Mouse (Mus musculus) MEL (cell line): Measurements from ENCODE around the gene Pitpnb. TPM values are rescaled to one million over a fixed set of nuclear protein-coding genes. Genes with fewer than 3 reads are reported as not detected.

Source experiments
- DNase-seq: peaks from one replicate; pipeline ENCODE4 v3.0.0; 2011; ENCODE audit warnings: low read depth, low spot score
- H3K27ac ChIP-seq: 2 replicates; pipeline ENCODE4 v1.5.1; 2012; ENCODE audit warnings: low read depth, mild to moderate bottlenecking, control low read depth, low read length, moderate library complexity; ENCODE audit not compliant: control insufficient read depth
- H3K27me3 ChIP-seq, 2 experiments: fragments of 150-350 bp in 1 of 2; sonication (generic) in 1 of 2; 2 replicates each; pipeline ENCODE4 v1.6.1; 2012; ENCODE audit warnings: low read length in 2 of 2, mild to moderate bottlenecking in 2 of 2, improper control_type of control experiment in 1 of 2, moderate library complexity in 1 of 2; ENCODE audit not compliant: insufficient read depth in 2 of 2, control insufficient read depth in 1 of 2
- H3K36me3 ChIP-seq, 2 experiments: 2 replicates each; pipeline ENCODE4 v1.6.1; 2012 to 2014; ENCODE audit warnings: low read length in 2 of 2, improper control_type of control experiment in 1 of 2, inconsistent platforms in 1 of 2, mild to moderate bottlenecking in 1 of 2; ENCODE audit not compliant: insufficient read depth in 2 of 2, control insufficient read depth in 1 of 2
- H3K4me1 ChIP-seq, 2 experiments: fragments of 150-350 bp in 1 of 2; sonication (generic) in 1 of 2; 2 replicates each; pipeline ENCODE4 v1.6.1; 2012; ENCODE audit warnings: low read length in 2 of 2, improper control_type of control experiment in 1 of 2, mild to moderate bottlenecking in 1 of 2; ENCODE audit not compliant: insufficient read depth in 2 of 2, control insufficient read depth in 1 of 2
- H3K4me3 ChIP-seq, 2 experiments: fragments of 150-350 bp in 1 of 2; sonication (generic) in 1 of 2; 2 replicates each; pipeline ENCODE4 v1.5.1; 2012; ENCODE audit warnings: low read depth in 2 of 2, low read length in 2 of 2, mild to moderate bottlenecking in 2 of 2, moderate library complexity in 2 of 2, control low read depth in 1 of 2, improper control_type of control experiment in 1 of 2; ENCODE audit not compliant: control insufficient read depth in 1 of 2, insufficient read depth in 1 of 2
- H3K79me2 ChIP-seq: 2 replicates; pipeline ENCODE4 v1.6.1; 2012; ENCODE audit warnings: mild to moderate bottlenecking, low read length, moderate library complexity; ENCODE audit not compliant: control insufficient read depth, poor library complexity, insufficient read depth
- H3K9ac ChIP-seq: 2 replicates; pipeline ENCODE4 v1.6.1; 2012; ENCODE audit warnings: low read depth, mild to moderate bottlenecking, control low read depth, low read length, moderate library complexity; ENCODE audit not compliant: control insufficient read depth, poor library complexity, severe bottlenecking
- H3K9me3 ChIP-seq: fragments of 150-350 bp; sonication (generic); replicated peaks from 2 replicates; pipeline ENCODE4 v1.6.1; 2012; ENCODE audit warnings: mild to moderate bottlenecking, low read length, improper control_type of control experiment, moderate library complexity; ENCODE audit not compliant: insufficient read depth
- KAT2A ChIP-seq: conservative IDR thresholded peaks from 2 replicates; pipeline ENCODE4 v1.6.1; 2012; ENCODE audit warnings: low read depth, low read length, improper control_type of control experiment, inconsistent platforms
- MAFK ChIP-seq: IDR thresholded peaks from 2 replicates; pipeline ENCODE4 v1.6.1; 2011; ENCODE audit warnings: low read depth, mild to moderate bottlenecking, low read length, improper control_type of control experiment, borderline replicate concordance
- MAX ChIP-seq: IDR thresholded peaks from 2 replicates; pipeline ENCODE4 v1.6.1; 2011; ENCODE audit warnings: low read length, improper control_type of control experiment
- MEF2A ChIP-seq: IDR thresholded peaks from 2 replicates; pipeline ENCODE4 v1.6.1; 2014; ENCODE audit warnings: low read depth, mild to moderate bottlenecking, inconsistent platforms, low read length, improper control_type of control experiment; ENCODE audit not compliant: poor library complexity, insufficient replicate concordance, severe bottlenecking; ENCODE audit errors: extremely low read depth
- MXI1 ChIP-seq: IDR thresholded peaks from 2 replicates; pipeline ENCODE4 v1.6.1; 2011; ENCODE audit warnings: mild to moderate bottlenecking, low read depth, low read length, improper control_type of control experiment
- NRF1 ChIP-seq: IDR thresholded peaks from 2 replicates; pipeline ENCODE4 v1.6.1; 2014; ENCODE audit warnings: low read depth, mild to moderate bottlenecking, inconsistent platforms, low read length, improper control_type of control experiment, moderate library complexity; ENCODE audit not compliant: poor library complexity, insufficient read depth, severe bottlenecking
- POLR2AphosphoS5 ChIP-seq: IDR thresholded peaks from 2 replicates; pipeline ENCODE4 v1.6.1; 2012; ENCODE audit warnings: low read depth, borderline replicate concordance, mild to moderate bottlenecking, inconsistent platforms, low read length, moderate library complexity, mixed read lengths
- TAL1 ChIP-seq: IDR thresholded peaks from 2 replicates; pipeline ENCODE4 v1.6.1; 2012; ENCODE audit warnings: mild to moderate bottlenecking, inconsistent platforms, low read length, moderate library complexity, mixed read lengths
- UBTF ChIP-seq: IDR thresholded peaks from 2 replicates; pipeline ENCODE4 v1.6.1; 2012; ENCODE audit warnings: low read depth, mild to moderate bottlenecking, inconsistent platforms, low read length, improper control_type of control experiment, moderate library complexity, borderline replicate concordance; ENCODE audit not compliant: insufficient read depth
- USF1 ChIP-seq: IDR thresholded peaks from 2 replicates; pipeline ENCODE4 v1.6.1; 2014; ENCODE audit warnings: low read depth, mild to moderate bottlenecking, inconsistent platforms, low read length, improper control_type of control experiment, moderate library complexity
- ZC3H11A ChIP-seq: IDR thresholded peaks from 2 replicates; pipeline ENCODE4 v1.6.1; 2012; ENCODE audit warnings: low read depth, mild to moderate bottlenecking, inconsistent platforms, low read length, improper control_type of control experiment
- ZNF384 ChIP-seq: IDR thresholded peaks from 2 replicates; pipeline ENCODE4 v1.6.1; 2012; ENCODE audit warnings: low read depth, mild to moderate bottlenecking, inconsistent platforms, low read length, improper control_type of control experiment
- polyA plus RNA-seq, 2 experiments: library from polyadenylated mRNA; stranded (reverse) in 1 of 2; unstranded in 1 of 2; fragments of >175 nt in 1 of 2; fragments of >200 nt in 1 of 2; gene quantifications; 2 replicates each; pipeline versions ENCODE4 v1.2.1 to v1.2.4; 2012; ENCODE audit warnings: low replicate concordance in 2 of 2, low read depth in 1 of 2; ENCODE audit not compliant: insufficient read length in 2 of 2, insufficient read depth in 1 of 2, missing spikeins in 1 of 2
- total RNA-seq: library from RNA; depleted of rRNA; stranded (reverse); fragments of 300-350 nt; gene quantifications from 2 replicates; pipeline ENCODE4 v1.2.3, GENCODE M21; 2012

Pitpnb gene
- total and polyA plus RNA-seq, 3 experiments: 21.8 to 111 (median 88.5) TPM

DNA sequence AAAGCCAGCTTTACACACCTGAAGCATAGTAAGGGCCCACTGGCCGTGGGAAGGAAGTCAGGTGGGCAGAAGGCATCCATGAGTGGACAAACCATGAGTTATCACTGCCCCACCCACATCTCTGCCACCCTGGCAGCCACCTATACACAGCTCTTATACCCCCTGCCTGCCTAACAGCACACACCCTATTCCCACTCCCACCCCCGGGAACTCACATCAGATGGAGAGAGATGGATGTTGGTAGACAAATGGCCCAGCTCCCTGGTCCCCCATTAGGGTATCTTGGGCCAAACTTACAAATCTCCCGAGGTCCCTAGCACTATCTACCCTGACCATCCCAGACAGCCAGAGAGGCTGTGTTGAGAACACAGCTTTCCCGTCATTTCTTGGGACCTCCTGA is 68.7 kb downstream of the Pitpnb start:
- DNase-seq: no peak
- no peak for TF ChIP-seq NRF1
- no peak for TF ChIP-seq MAFK
- TF ChIP-seq USF1: no peak
- TF ChIP-seq MAX: no peak
- TF ChIP-seq UBTF: no peak
- no peak for TF ChIP-seq ZC3H11A
- TF ChIP-seq ZNF384: no peak
- TF ChIP-seq MEF2A: no peak
- no peak for TF ChIP-seq TAL1
- Histone ChIP-seq H3K79me2 (no peaks in the 10 kb centered on the region), H3K27me3 (no peaks in the 10 kb centered on the region), H3K4me3 (no peak overlapping the region), H3K27ac (no peak overlapping the region), H3K9me3 (no peaks in the 10 kb centered on the region), H3K9ac (no peak overlapping the region), H3K36me3 (no peaks in the 10 kb centered on the region), H3K4me1 (no peaks in the 10 kb centered on the region)

DNA sequence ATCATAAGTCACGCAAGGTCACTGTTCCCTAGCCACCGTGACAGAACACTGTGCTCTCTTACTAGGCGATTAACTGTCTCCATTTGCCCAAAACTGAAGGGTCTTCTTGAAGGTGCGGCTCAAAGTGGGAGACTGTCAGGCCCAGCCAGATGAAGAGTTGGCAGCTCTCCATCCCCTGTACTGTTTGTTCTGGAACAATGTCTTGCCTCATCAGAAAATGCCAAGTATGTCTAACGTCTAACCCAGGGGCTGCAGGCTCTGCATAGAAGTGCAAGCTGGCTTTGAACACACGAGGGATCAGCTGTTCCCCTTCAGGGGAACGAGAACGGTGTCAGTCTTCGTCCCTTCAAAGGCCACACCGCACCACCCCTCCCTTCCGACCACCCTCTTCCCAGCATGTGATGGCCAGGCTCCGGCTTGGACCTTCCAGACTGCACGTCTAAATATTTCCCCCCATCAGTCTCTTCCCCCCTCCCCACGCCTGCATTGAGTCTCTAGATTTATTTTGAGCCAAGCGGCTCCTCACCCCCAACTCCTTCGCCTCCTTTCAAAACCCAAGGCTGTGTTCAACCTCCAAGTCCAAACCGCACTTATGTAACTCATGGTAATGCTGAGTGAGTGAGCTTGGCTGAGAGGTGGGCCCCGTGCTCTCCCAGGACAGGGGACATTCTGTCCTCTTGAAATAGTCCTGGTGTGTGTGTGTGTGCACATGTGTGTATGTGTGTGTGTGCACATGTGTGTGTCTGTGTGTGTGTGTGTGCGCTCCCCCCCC is 71.5 kb downstream of the Pitpnb start:
- DNase-seq: no peak
- H3K27me3 ChIP-seq: no peaks in the 10 kb centered on the region
- no peak overlapping the region for H3K4me3 ChIP-seq
- H3K4me1 ChIP-seq: no peaks in the 10 kb centered on the region
- H3K27ac ChIP-seq: no peak overlapping the region
- no peaks in the 10 kb centered on the region for H3K36me3 ChIP-seq
- no peak overlapping the region for H3K9ac ChIP-seq
- H3K79me2 ChIP-seq: no peaks in the 10 kb centered on the region
- H3K9me3 ChIP-seq: no peaks in the 10 kb centered on the region
- TF ChIP-seq MXI1 (no peak), KAT2A (no peak), POLR2AphosphoS5 (no peak)

DNA sequence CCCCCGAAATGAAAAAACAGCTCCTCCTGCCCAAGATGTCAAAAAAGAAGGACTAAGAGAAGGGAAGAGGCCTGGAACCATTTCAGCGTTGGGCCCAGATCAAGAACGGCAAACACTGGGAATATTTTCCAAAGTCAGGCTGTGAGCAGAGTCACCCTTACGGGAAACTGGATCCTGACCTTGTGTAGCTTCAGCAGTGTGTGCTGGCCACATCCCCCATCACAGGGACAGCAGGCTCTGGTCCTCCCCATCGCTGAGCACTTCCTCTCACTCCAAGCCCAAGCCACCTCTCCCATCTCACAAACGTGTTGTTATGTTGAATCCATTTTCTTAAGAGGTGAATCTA is 72.1 kb downstream of the Pitpnb start:
- no peaks in the 10 kb centered on the region for H3K27me3 ChIP-seq

More for the DNA sequence above, 72.1 kb downstream of the Pitpnb start:
- Histone ChIP-seq H3K27ac (no peak overlapping the region), H3K9ac (no peak overlapping the region), H3K4me3 (no peak overlapping the region), H3K9me3 (no peaks in the 10 kb centered on the region), H3K79me2 (no peaks in the 10 kb centered on the region), H3K4me1 (no peaks in the 10 kb centered on the region), H3K36me3 (no peaks in the 10 kb centered on the region)
- no peak for DNase-seq
- TF ChIP-seq UBTF (no peak), ZC3H11A (no peak)
